Mouse (Mus musculus) ovary, postnatal 36 days (tissue): ENCODE data around the gene Serpinc1.
"Not testable (repeated sequence)": the region's sequence is repeated elsewhere in the genome, so short reads cannot be mapped to it uniquely, and the experiment has no call there.

Source experiments
- DNase-seq: peaks from one replicate; pipeline ENCODE4 v3.0.0; 2022; ENCODE audit warnings: low spot score, mixed read lengths

Gene Serpinc1

DNA sequence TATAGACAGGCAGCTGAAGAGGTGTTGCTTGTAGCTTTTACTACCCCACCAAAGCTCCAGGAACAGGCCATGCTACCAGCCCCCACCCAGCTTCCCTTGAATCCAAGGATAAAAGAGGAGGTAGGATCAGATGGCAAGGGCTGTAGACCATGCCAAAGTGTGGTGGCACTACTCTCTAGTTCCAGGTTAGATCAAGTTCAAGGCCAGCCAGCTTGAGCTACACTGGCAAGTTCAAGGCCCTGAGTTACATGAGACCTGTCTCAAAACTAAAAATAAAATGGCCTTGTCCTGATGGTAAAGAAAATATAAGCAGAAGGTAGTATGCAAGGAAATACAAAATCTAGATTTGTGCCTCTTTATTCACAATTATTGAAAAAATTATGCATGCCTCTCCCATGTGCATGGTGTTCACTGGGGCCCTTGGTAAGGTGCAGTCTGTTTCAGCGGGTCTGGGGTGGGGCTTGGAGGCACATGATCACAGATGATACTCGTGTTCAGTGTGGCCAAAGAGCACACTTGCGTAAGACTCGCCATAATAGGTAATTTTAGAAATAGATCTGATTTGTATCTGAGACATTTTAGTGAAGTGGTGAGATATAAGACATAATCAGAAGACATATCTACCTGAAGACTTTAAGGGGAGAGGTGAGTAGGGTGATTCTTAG lies at the start of gene Serpinc1:
Gene Serpinc1, plus strand, starts transcription at position 515 of the 665 bp plus-strand sequence.
- DNase-seq: no peak

DNA sequence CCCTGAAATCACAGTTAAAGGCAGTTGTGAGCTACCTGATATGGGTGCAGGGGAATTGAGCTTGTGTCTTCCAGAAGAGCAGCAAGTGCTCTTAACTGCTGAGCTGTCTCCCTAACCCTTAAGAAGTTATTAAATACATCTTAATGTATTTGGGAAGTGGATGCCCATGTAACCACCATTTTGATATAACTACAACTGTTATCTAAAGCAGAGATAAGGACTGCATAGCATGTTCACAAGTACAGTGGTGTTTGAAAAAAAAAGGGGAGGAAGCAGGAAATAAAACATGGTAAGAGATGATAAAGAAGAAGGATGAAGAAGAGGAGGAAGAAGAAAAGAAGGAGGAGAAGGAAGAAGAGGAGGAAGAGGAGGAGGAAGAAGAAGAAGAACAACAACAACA lies 47.1 kb upstream of the Serpinc1 start:
- no peak for DNase-seq

DNA sequence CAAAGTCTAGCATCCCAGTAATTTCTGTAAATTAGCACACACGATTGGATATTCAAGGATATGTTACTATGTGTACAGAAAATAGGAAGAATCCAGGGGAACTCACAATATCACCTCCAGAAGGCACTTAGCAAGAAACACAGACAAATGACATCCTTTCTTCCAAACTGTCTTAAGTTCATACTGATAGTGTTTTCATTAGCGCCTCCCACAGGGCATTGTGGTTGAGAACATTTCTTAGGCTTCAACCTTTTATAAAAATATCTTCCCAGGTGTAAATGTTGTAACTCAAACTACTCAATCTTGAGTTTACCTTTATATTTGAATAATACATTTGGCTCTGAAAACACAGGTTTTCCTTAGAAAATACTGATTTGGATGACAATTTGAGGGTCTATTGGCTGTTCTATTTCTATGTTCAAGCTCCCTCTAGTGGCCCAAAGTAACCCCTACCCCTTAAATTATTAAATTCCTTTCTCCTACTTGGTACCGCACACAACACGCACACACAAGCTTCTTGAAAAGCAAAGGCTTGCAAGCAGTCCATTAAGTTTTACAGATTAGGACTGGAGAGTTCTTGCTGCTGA lies 44.4 kb upstream of the Serpinc1 start:
- no peak for DNase-seq

DNA sequence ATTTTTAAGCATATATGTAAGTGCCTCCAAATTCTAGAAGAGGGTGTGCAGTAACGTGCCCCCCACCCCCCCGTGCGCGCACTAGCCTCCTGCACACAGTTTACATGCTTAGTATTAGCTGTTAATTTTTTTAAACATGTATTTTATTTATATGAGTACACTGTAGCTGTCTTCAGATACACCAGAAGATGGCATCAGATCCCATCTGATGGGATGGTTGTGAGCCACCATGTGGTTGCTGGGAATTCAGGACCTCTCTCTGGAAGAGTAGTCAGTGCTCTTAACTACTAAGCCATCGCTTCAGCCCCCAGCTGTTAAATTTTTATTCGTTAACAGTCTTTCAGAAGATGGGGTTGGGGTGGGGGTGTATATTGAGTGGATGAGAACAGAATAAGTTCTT lies 42.8 kb upstream of the Serpinc1 start:
- no peak for DNase-seq

DNA sequence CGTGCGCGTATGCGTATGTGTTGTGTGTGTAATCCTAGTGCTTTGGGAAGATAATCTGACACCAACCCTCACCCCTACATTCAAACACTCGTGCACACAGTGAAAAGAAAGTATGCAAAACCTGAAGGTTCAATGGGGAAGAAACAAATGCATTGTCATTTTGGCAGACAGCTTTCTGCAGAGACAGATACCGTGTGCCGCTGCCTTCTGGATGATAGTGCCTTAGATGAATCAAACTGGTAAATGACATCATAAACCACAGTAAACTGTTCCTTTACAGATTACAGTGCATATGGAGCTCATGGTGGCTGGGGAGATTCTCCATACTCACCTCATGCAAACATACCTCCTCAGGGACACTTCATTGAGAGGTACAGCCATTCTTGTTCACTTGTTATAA lies 15.2 kb upstream of the Serpinc1 start:
- DNase-seq: no peak

DNA sequence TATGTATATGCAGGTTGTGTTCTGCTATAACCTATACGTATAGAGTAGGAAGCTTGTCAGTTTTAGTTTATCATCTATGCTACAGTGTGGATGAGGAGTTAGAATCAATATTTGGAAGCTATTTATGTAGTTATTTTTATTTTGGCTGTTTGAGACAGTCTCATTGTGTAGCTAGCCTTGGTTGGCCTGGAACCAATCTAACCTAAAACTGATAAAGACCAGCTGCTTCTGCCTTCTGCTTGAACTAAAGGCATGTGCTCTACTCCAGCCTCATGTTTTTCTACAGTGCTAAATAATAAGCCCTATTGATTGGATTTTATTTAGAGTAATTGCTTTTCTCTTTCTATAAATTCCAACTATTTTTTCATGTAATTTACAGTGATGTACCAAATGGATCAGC lies 11.1 kb upstream of the Serpinc1 start:
- DNase-seq: no peak

GRCm38 (mm10) chr1:160968643-160969042 lies 9.7 kb upstream of the Serpinc1 start:
- DNase-seq: no peak

DNA sequence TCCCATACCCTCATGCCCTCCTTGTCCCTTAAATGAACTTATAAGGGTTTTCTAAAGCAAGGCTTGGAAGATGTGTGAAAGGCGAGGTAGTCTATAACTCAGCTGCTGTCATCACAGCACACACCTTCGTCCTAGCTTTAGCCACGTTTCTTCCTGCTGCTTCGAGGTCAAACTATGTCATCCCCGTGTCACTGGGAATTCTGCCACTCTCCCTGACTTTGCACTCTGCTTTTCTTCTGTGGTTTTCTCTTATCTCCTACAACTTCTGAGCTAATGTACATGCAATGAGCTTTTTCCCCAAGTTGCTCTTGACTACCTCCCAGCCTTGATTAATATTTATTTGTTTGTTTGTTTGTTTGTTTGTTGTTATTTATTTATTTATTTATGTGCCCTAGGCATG lies 1.6 kb downstream of the Serpinc1 start:
- DNase-seq: no peak

DNA sequence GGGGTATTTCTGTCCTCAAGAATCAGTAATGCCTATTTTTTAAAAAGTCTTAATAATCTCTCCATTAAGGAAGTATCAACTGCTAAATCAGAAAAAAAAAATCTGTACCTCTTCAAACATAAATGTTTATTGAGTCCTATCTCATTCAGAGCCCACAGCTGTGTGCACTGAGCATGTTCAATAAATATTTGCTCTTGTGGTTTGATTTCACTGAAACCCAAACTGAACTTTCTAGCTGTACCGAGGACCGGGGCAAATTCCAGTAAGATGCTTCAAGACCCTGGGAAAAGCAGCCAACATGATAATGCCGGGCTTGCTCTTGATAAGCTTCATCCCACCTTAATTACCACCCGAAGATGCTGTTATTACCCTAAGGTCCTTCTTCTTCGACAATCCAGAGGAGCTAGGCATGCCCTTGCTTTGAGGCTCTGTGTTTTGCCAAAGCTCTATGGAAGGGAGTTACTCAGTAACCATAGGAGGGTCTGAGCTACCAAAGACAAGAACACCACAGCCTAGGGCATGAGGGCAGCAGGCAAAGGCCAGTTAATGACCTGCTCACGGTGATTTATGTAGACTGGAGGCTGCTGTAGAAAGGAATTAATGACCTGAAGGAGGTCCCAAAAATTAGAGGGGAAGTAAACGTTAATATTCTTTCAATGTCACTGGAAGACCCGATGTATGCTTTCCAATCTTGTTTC lies 2.3 kb downstream of the Serpinc1 start:
- DNase-seq: no peak

GRCm38 (mm10) chr1:160981337-160981736 lies 3.0 kb downstream of the Serpinc1 start:
- no peak for DNase-seq

DNA sequence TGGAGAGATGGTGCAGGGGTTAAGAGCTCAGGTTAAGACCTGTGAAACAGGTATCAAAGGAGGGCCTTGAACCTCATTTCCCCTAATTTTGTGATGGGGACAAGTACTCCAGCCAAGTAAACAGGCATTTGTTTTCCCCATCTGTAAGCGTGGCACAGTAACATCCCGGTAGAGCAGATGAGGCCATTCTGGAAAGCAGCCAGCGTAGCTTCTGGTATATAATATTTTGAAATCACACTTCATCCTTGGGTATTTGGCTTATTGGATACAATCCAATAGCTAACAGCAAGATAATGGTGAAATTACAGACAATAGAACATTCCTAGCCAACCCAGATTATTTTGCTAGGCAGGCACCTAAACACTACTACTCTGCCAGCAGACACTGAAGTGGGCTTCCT lies 4.5 kb downstream of the Serpinc1 start:
- no peak for DNase-seq

DNA sequence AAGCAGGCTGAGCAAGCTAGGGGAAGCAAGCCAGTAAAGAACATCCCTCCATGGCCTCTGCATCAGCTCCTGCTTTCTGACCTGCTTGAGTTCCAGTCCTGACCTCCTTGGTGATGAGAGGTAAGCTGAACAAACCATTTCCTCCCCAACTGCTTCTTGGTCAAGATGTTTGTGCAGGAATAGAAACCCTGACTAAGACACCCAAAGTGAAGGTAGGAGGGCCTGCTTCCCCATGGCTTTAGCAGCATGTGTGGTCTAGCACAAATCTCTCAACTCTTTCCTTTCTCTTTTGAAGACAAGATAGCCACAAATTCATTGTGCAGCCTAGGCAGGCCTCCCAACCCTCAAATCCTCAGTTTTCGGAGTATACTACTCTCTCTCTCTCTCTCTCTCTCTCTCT lies 6.3 kb downstream of the Serpinc1 start:
- not testable (repeated sequence) for DNase-seq

DNA sequence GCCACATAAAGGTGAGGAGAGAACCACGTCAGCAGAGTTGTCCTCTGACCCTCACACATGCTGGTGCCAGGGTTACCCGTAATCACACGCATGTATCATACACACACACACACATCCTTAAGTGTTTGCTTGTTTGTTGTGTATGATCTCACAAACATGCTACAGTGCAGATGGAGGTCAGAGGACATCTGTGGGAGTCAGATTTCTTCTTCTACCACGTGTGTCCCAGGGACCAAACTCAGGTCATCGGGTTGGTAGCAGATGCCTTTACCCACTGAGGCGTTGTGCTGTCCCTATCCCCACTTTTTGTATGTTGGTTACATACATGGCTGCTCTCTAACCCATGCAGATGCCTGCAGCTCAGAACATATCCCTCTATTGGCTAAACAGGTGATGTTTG lies 7.1 kb downstream of the Serpinc1 start:
- no peak for DNase-seq

GRCm38 (mm10) chr1:160986881-160987635 lies 8.7 kb downstream of the Serpinc1 start:
- DNase-seq: no peak

GRCm38 (mm10) chr1:160989395-160989794 lies 11.0 kb downstream of the Serpinc1 start:
- no peak for DNase-seq

DNA sequence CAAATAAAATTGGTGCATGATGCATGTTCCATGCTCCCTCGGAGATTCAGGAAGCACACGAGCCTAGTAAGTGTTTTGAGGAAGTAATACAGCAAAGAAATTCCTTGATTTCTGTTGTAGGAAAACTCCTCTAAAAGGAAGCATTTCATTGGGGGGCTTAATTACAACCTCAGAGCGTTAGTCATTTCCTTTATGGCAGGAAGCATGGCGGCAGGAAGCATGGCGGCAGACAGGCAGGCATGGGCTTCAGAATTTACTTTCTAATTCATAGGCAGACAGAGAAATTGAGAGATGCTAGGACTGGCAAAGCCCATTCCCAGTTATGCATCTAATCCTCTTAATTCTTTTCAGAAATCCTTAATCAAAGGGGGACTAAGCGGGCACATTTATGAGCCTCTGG lies 15.5 kb downstream of the Serpinc1 start:
- no peak for DNase-seq

GRCm38 (mm10) chr1:161004942-161005341 lies 26.6 kb downstream of the Serpinc1 start:
- DNase-seq: no peak

DNA sequence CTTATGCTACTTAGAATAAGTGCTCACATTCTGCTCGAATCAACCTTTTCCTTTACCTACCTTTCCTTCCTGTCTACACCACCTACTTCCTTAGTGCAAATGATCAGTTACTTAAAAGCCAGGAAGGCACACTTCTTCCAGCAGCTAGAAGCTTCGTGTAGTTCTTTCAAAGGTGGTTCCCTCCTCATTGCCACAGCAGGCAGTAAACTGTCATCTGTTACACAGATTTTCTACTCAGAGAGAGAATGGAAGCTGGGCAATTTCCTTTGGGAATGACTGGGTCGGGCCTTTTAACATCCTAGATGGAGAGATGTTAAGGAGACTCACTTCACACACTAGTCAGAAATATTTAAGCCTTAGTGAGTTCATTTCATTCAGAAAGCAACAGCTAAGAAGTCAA lies 27.1 kb downstream of the Serpinc1 start:
- no peak for DNase-seq

DNA sequence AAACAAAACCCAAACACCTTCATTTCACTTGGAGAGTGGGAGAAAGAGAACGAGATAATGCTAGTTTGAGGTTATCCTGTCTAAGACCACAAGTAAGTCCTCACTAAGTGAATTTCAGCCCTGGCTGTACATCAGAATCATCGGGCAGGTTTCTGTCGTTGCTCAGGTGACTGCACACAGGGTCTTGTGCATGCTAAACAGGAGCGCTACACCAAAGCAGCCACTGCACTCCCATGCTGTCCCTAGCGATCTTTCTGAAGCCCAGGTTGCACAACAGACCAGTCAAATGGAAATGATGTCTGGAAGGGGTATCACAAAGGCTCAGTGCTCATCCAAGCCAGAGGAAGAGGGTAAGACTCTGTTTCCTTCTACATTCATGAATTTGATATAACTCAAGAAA lies 28.1 kb downstream of the Serpinc1 start:
- no peak for DNase-seq

- no peak for DNase-seq
Measured at GRCm38 (mm10) chr1:161008038-161008437, 29.7 kb downstream of the Serpinc1 start.

GRCm38 (mm10) chr1:161010436-161010835 lies 32.1 kb downstream of the Serpinc1 start:
- no peak for DNase-seq

- no peak for DNase-seq
Measured at GRCm38 (mm10) chr1:161016378-161016777, 38.0 kb downstream of the Serpinc1 start.

DNA sequence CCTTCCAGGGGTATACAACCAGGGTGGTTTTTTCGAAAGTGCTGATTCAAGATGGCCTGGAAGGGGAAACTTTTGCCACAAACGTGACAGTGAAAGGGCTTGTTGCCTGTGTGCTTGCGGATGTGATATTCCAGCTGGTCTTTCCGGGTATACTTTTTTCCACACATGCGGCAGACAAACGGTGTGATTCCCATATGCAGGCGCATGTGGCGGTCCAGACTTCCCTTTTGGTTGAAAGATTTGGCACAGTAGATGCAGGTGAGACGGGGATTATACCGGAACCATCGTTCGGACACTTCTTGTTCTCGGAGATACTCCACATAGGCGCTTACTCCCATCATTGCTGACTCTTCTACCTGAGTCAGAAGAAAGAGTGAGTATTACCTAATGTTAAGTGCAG lies 41.7 kb downstream of the Serpinc1 start:
- DNase-seq: no peak
